ENCODE assay signal across 20 mouse cellular contexts in the genomic region with DNA sequence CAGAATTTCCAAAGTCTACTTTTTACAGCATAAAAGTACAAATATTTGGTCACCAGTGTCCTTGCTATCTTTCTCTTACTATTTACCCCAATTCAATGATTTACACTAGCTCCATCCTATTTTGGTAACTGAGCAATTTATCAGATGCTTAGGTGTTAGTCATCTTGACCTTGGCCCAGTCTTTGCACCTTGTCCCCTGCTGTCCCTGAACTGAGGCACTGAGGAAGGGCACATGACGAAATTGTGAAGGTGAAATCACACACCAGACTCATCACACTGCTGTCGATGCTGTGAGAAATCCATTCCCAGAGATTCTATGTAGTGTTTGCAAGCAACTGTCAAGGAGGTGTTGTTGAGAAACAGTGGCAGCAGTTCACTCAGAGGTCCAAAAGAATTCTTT.
A peak's percentile ranks its signal among the peaks of the same experiment; 100 is the strongest.
DNase-seq lines count a peak whose midpoint lies in the region; ATAC-seq and TF ChIP-seq lines count a peak whose summit lies in the region.
"Had no signal": no experiment of that assay in that cellular context is flagged by ENCODE, and none has a peak within 500 bp of the region (broad histone marks: within the 10 kb centered on the region; RNA-seq: fewer than 3 reads in every experiment).

No protein-coding gene starts in this region.

- H3K9ac ChIP-seq in hindbrain, embryonic 14.5 days = no peak overlapping the region
- H3K9ac ChIP-seq in hindbrain, embryonic 16.5 days (ENCODE audit: low read depth, low read length) = no peak overlapping the region
- H3K9ac ChIP-seq: embryonic facial prominence, embryonic 13.5 days; forebrain, embryonic 15.5 days; hindbrain, embryonic 12.5 days; intestine, embryonic 15.5 days had no signal

- H3K4me3 ChIP-seq in hindbrain, embryonic 14.5 days (replicated peaks; ENCODE audit: low read length) = no peak overlapping the region
- H3K4me3 ChIP-seq in hindbrain, embryonic 16.5 days (ENCODE audit: low read length) = no peak overlapping the region
- H3K4me3 ChIP-seq: embryonic facial prominence, embryonic 13.5 days; forebrain, embryonic 15.5 days; heart, embryonic 10.5 days; hindbrain, embryonic 12.5 days; intestine, embryonic 15.5 days had no signal

- peak; percentile 23 to 88 for DNase-seq in adrenal gland, adult (ENCODE audit: inconsistent age in 2 of 2, low spot score in 1 of 2)
- no peak for DNase-seq in adrenal gland, postnatal 4 days (ENCODE audit: low spot score in 2 of 2)
- no peak for DNase-seq in hindbrain, embryonic 14.5 days (ENCODE audit: low spot score)
- peak; percentile 64 for DNase-seq in adrenal gland, adult 8-10 months
- DNase-seq in brain, embryonic 14.5 days (ENCODE audit: low read depth) = peak; percentile 34
- DNase-seq in testis, postnatal 14 days (ENCODE audit: low spot score) = no peak
- DNase-seq: cerebellum, adult 18-20 months; cerebellum, adult 9-11 months; cerebellum, postnatal 36 days; gastrocnemius, postnatal 10 days; heart, adult 18-20 months; heart, postnatal 10 days; heart, postnatal 4 days had no signal

- 52% methylated on average over 2 of the region's 2 CpGs for WGBS in hindbrain, embryonic 14.5 days
- 55% methylated on average over 2 of the region's 2 CpGs for WGBS in hindbrain, embryonic 16.5 days

- H3K4me2 ChIP-seq in hindbrain, embryonic 14.5 days (replicated peaks) = no peak overlapping the region
- no peak overlapping the region for H3K4me2 ChIP-seq in hindbrain, embryonic 16.5 days (ENCODE audit: low read length)
- H3K4me2 ChIP-seq: embryonic facial prominence, embryonic 13.5 days; forebrain, embryonic 15.5 days; hindbrain, embryonic 12.5 days; intestine, embryonic 15.5 days had no signal

- H3K36me3 ChIP-seq in hindbrain, embryonic 14.5 days (replicated peaks; ENCODE audit: control insufficient read depth, insufficient read depth) = no peaks in the 10 kb centered on the region
- no peaks in the 10 kb centered on the region for H3K36me3 ChIP-seq in hindbrain, embryonic 16.5 days (ENCODE audit: control insufficient read depth, insufficient read depth, low read length)
- H3K36me3 ChIP-seq: embryonic facial prominence, embryonic 13.5 days; forebrain, embryonic 15.5 days; heart, embryonic 10.5 days; hindbrain, embryonic 12.5 days; intestine, embryonic 15.5 days had no signal

- no peaks in the 10 kb centered on the region for H3K27me3 ChIP-seq in hindbrain, embryonic 14.5 days (ENCODE audit: control insufficient read depth, insufficient read depth, low read length)
- H3K27me3 ChIP-seq in hindbrain, embryonic 16.5 days (replicated peaks; ENCODE audit: control insufficient read depth, insufficient read depth, low read length) = no peaks in the 10 kb centered on the region
- H3K27me3 ChIP-seq: embryonic facial prominence, embryonic 13.5 days; forebrain, embryonic 15.5 days; hindbrain, embryonic 12.5 days; intestine, embryonic 15.5 days had no signal

- TF ChIP-seq CTCF in brain, embryonic 14.5 days (IDR thresholded peaks at IDR 0.05; ENCODE audit: borderline replicate concordance, extremely low read depth, insufficient read depth, insufficient read length) = no peak

- no peak for TF ChIP-seq POLR2A in brain, embryonic 14.5 days (IDR thresholded peaks at IDR 0.05; ENCODE audit: borderline replicate concordance, extremely low read depth, insufficient read depth, insufficient read length, poor library complexity, severe bottlenecking)

- no peaks in the 10 kb centered on the region for H3K9me3 ChIP-seq in hindbrain, embryonic 14.5 days (ENCODE audit: control insufficient read depth, low read length)
- H3K9me3 ChIP-seq in hindbrain, embryonic 16.5 days (ENCODE audit: control insufficient read depth, low read length) = no peaks in the 10 kb centered on the region
- H3K9me3 ChIP-seq: embryonic facial prominence, embryonic 13.5 days; forebrain, embryonic 15.5 days; heart, embryonic 10.5 days; hindbrain, embryonic 12.5 days; intestine, embryonic 15.5 days had no signal

- peaks cover 4% of the 10 kb centered on the region; the same call in 1 of the 2 replicates for H3K4me1 ChIP-seq in hindbrain, embryonic 14.5 days (replicated peaks; ENCODE audit: control insufficient read depth, insufficient read depth, low read length)
- H3K4me1 ChIP-seq in hindbrain, embryonic 16.5 days (ENCODE audit: control insufficient read depth, insufficient read depth, low read depth, low read length) = no peaks in the 10 kb centered on the region; the same call in 1 of the 2 replicates
- H3K4me1 ChIP-seq: heart, embryonic 10.5 days; intestine, embryonic 15.5 days had no signal

- ATAC-seq in hindbrain, embryonic 14.5 days (ENCODE audit: low FRiP score) = no peak
- no peak for ATAC-seq in hindbrain, embryonic 16.5 days
- ATAC-seq: activated CD4-positive, CD25-positive, alpha-beta regulatory T cell, adult 4 months; forebrain, embryonic 15.5 days; intestine, embryonic 15.5 days had no signal

- peak overlapping the region; percentile 43; the same call in 1 of the 2 replicates for H3K27ac ChIP-seq in hindbrain, embryonic 14.5 days
- H3K27ac ChIP-seq in hindbrain, embryonic 16.5 days (ENCODE audit: low read depth, low read length) = no peak overlapping the region
- H3K27ac ChIP-seq: embryonic facial prominence, embryonic 13.5 days; forebrain, embryonic 15.5 days; heart, embryonic 10.5 days; hindbrain, embryonic 12.5 days; intestine, embryonic 15.5 days had no signal

Comparison
In these comparisons a context has a peak if more than half of its experiments do, and no peak if none do; other contexts are left out.
1. DNase-seq: peak in adrenal gland, adult (2 of 2), adrenal gland, adult 8-10 months (single experiment) and brain, embryonic 14.5 days (single experiment); none in adrenal gland, postnatal 4 days (0 of 2), hindbrain, embryonic 14.5 days (single experiment) and testis, postnatal 14 days (single experiment).